Mouse (Mus musculus) frontal cortex, postnatal 10 days (tissue): ENCODE results near the gene 2310011J03Rik.

ENCODE experiments used
- DNase-seq, 2 experiments: peaks; one replicate each; pipeline ENCODE4 v3.0.0; 2022; ENCODE audit warnings: low spot score in 2 of 2, mixed read lengths in 1 of 2

Gene 2310011J03Rik

DNA sequence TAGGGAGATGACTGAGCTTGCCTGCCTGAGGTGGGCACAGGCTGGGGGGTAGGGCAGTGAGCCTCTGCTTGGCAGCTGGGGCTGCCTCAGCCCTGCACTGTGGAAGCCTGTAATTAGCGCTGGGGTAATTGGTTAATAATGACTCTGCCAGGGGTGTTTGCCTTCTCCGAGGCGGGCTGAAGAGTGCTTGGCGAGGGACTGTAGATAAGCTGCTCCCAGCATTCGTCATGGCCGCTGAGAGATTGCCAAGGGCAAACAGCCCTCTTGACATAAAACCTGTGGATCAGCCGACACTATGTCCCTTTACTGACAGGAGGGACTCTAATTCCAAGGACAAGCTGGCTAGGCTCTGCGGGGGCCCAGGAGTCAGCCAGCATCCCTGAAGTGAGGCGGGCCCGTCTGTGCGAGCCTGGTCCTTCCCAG lies 4.0 kb downstream of the 2310011J03Rik start:
- no peak for DNase-seq

DNA sequence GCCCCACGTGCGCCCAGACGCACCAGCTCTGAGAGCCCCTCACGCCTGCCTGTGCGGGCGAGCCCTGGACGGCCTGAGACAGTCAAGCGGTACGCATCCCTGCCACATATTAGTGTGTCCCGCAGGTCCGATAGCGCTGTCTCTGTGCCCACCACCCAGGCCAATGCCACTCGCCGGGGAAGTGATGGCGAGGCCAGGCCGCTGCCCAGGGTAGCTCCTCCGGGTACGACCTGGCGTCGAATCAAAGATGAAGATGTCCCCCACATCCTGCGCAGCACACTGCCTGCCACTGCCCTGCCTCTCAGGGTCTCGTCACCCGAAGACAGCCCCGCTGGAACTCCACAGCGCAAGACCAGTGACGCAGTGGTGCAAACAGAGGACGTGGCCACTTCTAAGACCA lies 5.0 kb downstream of the 2310011J03Rik start:
- DNase-seq, result no peak

GRCm38 (mm10) chr10:80314494-80315001 lies 5.8 kb downstream of the 2310011J03Rik start:
- no peak for DNase-seq

DNA sequence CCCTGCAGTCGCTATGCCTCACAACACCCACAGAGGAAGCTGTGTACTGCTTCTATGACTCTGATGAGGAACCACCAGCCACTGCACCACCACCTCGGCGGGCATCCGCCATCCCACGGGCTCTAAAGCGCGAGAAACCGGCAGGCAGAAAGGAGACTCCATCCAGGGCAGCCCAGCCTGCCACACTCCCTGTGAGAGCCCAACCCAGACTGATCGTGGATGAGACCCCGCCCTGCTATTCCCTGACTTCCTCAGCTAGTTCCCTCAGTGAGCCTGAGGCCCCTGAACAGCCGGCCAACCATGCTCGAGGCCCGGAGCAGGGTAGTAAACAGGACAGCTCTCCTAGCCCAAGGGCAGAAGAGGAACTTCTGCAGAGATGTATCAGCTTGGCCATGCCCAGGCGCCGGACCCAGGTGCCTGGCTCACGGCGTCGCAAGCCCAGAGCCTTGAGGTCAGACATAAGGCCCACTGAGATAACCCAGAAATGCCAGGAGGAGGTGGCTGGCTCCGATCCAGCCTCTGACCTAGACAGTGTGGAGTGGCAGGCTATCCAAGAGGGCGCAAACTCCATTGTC lies 6.6 kb downstream of the 2310011J03Rik start:
- DNase-seq, result no peak

- DNase-seq, result no peak
These were observed 7.5 kb downstream of the 2310011J03Rik start for GRCm38 (mm10) chr10:80312586-80313504.

DNA sequence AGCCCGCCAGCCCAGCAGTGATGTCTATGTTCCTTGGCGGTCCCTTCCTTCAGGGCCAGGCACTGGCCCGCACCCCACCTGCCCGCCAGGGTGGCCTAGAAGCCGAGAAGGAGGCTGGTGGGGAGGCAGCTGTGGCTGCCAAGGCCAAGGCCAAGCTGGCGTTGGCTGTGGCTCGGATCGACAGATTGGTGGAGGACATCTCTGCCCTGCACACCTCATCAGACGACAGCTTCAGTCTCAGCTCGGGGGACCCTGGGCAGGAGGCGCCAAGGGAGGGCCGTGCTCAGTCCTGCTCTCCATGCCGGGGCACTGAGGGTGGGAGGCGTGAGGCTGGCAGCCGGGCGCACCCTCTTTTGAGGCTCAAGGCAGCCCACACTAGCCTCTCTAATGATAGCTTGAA lies 8.8 kb downstream of the 2310011J03Rik start:
- no peak for DNase-seq

DNA sequence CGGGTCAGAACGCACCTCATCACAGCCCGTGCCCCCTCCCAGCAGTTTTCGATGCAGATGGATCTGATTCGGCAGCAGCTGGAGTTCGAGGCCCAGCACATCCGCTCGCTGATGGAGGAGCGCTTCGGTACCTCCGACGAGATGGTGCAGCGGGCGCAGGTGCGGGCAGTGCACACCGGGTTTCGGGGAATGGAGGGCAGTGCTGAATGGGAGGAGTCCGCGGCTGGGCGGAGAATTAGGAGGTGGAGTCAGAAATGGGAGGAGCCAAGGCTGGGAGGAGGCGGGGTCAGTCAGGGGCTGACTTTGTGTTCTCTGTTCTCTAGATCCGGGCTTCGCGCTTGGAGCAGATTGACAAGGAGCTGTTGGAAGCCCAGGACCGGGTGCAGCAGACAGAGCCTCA lies 15.5 kb downstream of the 2310011J03Rik start:
- DNase-seq, result no peak

- no peak for DNase-seq
These were observed 15.9 kb downstream of the 2310011J03Rik start for GRCm38 (mm10) chr10:80304458-80304857.

GRCm38 (mm10) chr10:80302471-80302881 lies 17.9 kb downstream of the 2310011J03Rik start:
- DNase-seq, result peak; percentile 72 to 80

DNA sequence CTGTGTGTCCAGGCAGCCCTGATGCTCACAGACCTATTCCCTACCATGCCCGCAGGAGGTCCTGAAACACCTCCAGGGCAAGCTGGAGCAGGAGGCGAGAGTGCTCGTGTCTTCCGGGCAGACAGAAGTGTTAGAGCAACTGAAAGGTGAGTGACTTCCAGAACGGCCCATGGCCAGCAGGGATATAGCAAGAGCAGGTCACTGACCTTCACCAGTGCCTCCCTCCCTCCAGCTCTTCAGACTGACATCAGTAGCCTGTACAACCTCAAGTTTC lies 18.3 kb downstream of the 2310011J03Rik start:
- no peak for DNase-seq

DNA sequence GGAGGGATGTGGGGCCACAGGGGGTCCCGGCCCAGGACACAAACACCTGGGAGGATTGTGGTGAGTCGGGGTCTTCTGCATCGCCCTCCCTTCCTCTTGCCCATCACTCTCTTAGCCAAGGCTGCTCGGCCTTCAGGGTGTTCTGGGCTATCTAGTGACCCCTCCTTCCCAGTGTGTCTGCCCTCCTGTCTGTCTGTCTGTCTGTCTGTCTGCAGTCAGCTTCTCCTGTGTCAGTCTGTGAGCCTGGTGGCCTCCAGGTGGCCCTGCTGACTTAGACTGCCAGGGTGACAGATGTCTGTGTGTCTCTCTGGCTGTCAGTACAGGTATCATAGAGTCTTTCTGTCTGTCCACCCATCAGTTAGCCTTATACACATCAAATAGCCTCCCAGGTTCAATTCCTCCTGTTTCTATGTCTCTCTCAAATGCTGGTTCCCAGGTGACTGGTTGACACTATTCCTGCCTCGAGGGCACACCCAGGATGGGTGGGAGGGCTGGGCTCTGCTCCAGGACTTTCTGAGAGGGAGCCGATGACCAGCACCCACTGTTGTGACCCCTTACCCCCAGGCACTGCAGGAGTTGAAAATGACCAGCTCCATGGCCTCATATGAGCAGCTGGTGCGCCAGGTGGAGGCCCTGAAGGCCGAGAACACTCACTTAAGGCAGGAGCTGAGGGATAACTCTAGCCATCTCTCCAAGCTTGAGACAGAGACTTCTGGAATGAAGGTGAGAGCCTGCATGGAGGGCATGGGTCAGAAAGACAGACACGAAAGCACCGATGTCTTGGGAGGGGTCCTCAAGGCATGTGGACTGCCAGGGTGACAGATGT lies 18.9 kb downstream of the 2310011J03Rik start:
- peak in 1 of 2 experiments; percentile 31 for DNase-seq

DNA sequence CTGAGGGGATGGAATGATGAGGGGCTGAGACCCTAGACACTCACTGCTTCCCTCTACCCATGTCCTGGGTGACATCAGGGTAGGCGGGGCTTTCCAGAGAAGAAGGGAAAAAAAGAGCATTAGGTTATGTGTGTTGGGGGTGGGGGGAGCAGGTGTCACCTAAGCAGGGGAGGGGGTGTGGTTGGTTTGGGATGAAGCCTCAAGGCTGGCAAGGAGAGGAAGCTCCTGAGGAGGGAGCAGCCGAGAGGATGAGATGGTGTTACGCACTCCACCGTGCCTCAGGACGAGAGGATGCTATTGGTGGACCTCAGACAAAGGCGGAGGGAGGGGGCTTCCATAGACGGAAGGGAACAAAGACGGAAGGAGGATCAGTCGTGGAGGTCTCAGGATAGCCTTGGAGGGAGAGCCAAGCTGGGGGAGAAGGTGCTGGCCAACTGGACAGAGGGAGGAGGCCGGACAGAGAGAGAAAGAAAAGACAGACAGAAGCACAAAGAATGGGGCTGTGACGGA lies 19.6 kb downstream of the 2310011J03Rik start:
- DNase-seq, result peak; percentile 68 to 71

DNA sequence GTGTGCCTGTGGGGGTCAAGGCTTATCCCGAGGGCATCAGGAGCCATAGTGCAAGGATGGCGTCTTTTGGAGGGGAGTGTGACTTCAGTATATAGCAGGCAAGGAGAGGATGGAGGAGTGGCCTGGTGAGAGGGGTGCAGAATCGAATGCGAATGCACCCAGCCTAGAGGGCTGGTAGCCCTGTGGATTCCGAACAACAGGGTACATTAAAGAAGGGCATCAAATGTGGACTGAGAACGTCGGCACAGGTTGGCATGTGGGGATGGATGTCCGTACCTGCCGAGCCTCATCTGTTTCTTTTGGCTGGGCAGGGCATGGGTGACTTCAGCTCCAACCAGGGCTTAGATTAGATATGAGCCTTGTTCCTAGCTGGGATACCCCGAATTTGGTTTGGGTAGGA lies 20.5 kb downstream of the 2310011J03Rik start:
- no peak for DNase-seq

DNA sequence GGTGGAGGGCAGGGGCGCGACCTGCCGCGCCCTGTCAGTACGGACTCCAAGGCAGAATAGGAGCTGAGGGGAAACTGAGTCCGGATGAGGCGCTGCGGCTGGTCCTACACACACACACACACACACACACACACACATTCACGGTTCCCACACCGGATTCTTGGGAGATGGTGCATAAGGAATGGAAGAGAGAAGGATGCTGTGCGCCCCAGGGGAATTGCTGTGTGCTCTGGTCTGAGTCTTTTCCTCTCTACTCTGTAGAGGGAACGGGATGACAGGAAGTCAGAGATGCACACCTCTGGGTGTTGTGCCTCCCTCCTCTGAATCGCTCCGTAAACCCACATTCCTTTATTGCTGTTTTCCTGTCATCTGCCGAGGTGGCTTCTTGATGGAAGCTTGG lies 21.0 kb downstream of the 2310011J03Rik start:
- no peak for DNase-seq

DNA sequence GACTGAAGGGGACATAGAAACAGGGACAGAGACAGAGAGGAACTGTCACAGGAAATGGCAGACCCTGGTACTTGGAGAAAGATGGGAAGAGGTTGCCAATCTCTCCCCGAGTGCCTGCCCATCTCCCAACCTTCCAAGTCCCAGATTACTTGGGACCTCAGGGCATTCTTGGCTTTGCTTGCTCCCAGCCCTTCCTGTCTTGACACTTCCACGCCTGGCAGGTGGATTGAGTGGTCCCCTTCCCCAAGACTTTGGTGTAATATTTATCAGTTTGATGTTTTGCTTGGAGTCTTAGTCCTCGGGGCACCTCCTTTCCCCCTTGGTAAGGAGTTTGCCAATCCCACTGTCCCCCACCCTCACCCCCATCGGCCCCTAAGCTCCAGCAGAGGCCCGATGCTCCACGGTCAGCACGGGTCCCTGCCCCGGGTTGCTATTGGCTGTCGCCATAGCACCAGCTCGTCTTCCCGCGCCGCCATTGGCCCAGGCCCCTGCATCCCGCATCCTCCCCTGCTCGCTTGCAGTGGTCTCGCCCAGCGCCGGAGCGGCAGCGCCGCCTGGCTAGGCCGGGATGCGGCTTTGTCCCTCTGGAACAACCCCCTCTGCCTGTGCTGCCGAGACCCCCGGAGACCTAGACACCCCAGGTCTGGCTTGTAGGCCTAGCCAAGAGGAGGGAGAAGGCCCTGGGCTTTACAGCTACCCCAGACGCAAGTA lies 21.6 kb downstream of the 2310011J03Rik start:
- peak; percentile 91 for DNase-seq

- DNase-seq, result peak in 1 of 2 experiments; percentile 27
These were observed 22.7 kb downstream of the 2310011J03Rik start for GRCm38 (mm10) chr10:80297526-80298133.

- DNase-seq, result peak in 1 of 2 experiments; percentile 36
These were observed 23.5 kb downstream of the 2310011J03Rik start for GRCm38 (mm10) chr10:80296824-80297223.

- DNase-seq, result peak; percentile 68 to 73
These were observed 24.5 kb downstream of the 2310011J03Rik start, which contains the start of gene Apc2 for GRCm38 (mm10) chr10:80295618-80296425. Gene Apc2, plus strand, starts transcription at chr10:80295977.

DNA sequence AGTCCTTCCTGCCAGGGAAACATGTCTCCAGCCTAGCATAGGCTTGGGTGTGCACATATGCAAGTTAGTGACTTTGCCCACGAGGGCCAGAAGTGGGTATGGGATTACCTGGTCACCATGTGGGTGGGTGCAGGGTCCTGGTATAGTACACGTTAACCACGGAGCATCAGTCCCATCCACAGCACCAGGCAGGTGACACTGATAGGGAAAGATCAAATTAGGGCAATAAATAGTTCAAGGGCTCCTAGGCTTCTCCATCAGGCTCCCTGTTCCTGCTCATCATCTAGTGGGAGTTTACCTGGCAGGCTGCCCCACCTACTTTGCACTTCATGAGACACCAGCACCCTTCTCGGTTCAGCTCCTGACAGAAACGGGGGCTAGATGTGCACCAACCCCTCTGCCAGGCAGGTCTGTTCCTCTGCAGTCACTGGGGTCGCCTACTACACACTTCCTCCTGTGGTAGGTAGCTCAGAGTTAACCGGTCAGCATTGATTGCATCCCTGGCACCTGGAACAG lies 25.5 kb downstream of the 2310011J03Rik start:
- DNase-seq, result peak in 1 of 2 experiments; percentile 38

DNA sequence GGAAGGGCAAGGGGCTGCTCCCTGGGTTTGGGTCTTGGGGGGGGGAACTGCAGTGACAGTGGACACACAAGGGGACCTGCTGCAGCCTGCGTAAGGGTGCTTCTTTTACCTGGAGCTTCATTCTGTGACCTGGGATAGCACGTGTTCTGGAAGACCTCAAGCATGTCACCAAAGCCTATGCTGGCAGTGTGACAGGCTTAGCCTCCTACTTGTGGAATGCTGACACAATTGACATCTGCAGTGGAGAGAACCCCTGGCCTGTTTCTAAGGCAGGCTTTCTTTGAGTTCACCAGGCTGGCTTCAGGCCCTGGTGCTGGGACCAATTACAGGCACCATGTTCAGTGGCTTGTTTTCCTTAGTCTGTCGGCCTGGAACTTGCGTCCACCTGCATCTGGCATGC lies 26.0 kb downstream of the 2310011J03Rik start:
- DNase-seq, result no peak
